Mouse (Mus musculus) C2C12 (cell line): ENCODE data around the gene Tgm2. TPM values are rescaled to one million over a fixed set of nuclear protein-coding genes. Genes with fewer than 3 reads are reported as not detected.

Experiments
- H3K27me3 ChIP-seq: one replicate; pipeline ENCODE4 v1.6.1; 2011; ENCODE audit not compliant: control insufficient read depth, insufficient read depth, insufficient read length
- H3K36me3 ChIP-seq: one replicate; pipeline ENCODE4 v1.6.1; 2011; ENCODE audit not compliant: control insufficient read depth, insufficient read depth
- H3K4me3 ChIP-seq: one replicate; pipeline ENCODE4 v1.5.1; 2011; ENCODE audit warnings: mild to moderate bottlenecking, control low read depth; ENCODE audit not compliant: poor library complexity, insufficient read depth, severe bottlenecking
- H3K79me2 ChIP-seq: one replicate; pipeline ENCODE4 v1.6.1; 2011; ENCODE audit not compliant: control insufficient read depth, insufficient read depth
- H3K79me3 ChIP-seq: one replicate; pipeline ENCODE4 v1.6.1; 2011; ENCODE audit warnings: low read depth, control low read depth
- H3ac ChIP-seq: one replicate; pipeline ENCODE3; 2011; ENCODE audit warnings: low read depth; ENCODE audit not compliant: control insufficient read depth, insufficient read length
- CEBPB ChIP-seq: IDR thresholded peaks from one replicate; pipeline ENCODE4 v1.6.1; 2011; ENCODE audit warnings: low read depth, mild to moderate bottlenecking, control low read depth, moderate library complexity
- CTCF ChIP-seq: IDR thresholded peaks from one replicate; pipeline ENCODE4 v1.5.1; 2011; ENCODE audit not compliant: control insufficient read depth, insufficient read depth, insufficient read length
- FOSL1 ChIP-seq: IDR thresholded peaks from one replicate; pipeline ENCODE4 v1.8.0; 2011; ENCODE audit warnings: mild to moderate bottlenecking, low read length; ENCODE audit not compliant: poor library complexity, insufficient read depth, severe bottlenecking
- MAX ChIP-seq: IDR thresholded peaks from one replicate; pipeline ENCODE4 v1.6.1; 2011; ENCODE audit warnings: mild to moderate bottlenecking, control low read depth
- MYOD1 ChIP-seq: IDR thresholded peaks from one replicate; pipeline ENCODE4 v1.6.1; 2011; ENCODE audit warnings: low read depth; ENCODE audit not compliant: control insufficient read depth, insufficient read length
- MYOG ChIP-seq: IDR thresholded peaks from one replicate; pipeline ENCODE4 v1.6.1; 2011; ENCODE audit not compliant: control insufficient read depth, insufficient read length; ENCODE audit errors: extremely low read depth
- USF1 ChIP-seq: IDR thresholded peaks from one replicate; pipeline ENCODE4 v1.6.1; 2011; ENCODE audit warnings: low read depth, mild to moderate bottlenecking, control low read depth, moderate library complexity
- polyA plus RNA-seq: library from polyadenylated mRNA; unstranded; fragments of >200 nt; fragmentation: generic; extraction: Trizol; gene quantifications from one replicate; pipeline ENCODE4 v1.2.1, GENCODE M21; 2012; ENCODE audit warnings: missing spikeins

The Tgm2 gene
- polyA plus RNA-seq, 1 experiment = 1.1 TPM

DNA sequence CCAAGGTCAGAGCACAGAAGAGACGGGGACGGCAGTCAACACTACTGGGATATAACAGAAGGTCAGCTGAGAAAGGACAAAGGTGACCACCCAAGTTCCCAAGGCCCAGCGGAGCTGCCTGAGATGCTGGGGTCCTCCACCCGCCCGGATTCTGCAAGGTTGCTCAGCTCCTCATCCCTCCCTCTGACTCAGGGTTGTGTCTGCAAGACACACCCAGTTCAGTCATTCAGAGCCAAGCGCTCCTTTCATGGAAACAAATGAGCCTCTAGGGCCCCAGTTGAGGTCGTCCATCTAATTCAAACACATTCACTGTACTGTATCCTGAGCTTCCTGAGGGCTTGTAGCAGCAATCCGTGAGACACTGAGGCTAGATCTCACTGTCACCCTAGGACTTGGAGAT, 8.4 kb upstream of the Tgm2 start:
- Histone ChIP-seq H3K79me3 (no peaks in the 10 kb centered on the region), H3ac (no peak overlapping the region), H3K27me3 (no peaks in the 10 kb centered on the region), H3K4me3 (no peak overlapping the region), H3K79me2 (no peaks in the 10 kb centered on the region), H3K36me3 (no peaks in the 10 kb centered on the region)
- TF ChIP-seq FOSL1 = no peak
- TF ChIP-seq USF1 = no peak
- no peak for TF ChIP-seq MYOD1
- no peak for TF ChIP-seq CEBPB
- no peak for TF ChIP-seq MAX
- no peak for TF ChIP-seq CTCF
- no peak for TF ChIP-seq MYOG

DNA sequence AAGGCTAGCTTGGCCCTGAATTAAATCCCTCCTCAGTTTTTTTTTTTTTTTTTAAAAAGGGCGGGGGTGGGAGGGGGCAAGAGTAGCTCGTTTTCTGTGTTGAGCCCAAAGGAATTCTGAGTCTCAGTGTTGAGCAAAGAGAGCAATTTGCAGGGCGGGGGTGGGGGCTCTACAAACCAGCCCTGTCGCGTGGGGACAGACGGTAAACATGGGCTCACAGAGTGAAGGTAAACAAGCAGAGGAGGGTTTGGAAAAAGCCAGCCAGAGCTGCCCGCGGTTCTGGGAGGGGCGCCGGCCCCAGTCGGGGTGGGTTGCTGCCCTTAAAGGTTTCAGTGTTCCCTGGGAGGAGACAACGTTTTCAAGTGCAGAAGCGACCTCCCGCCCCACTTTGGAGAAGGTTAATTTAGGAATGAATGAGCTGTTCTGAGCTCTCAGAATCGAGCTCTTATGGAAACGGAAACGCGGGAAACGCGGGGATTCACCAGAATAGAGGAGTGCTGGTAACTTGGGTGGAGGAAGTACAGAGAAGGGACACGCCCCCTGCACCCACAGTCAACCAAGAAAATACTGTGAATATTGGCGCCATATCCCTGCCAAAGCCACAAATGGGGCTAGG, 7.6 kb upstream of the Tgm2 start:
- H3K4me3 ChIP-seq = no peak overlapping the region
- no peak for TF ChIP-seq CEBPB
- TF ChIP-seq FOSL1 = no peak
- no peak for TF ChIP-seq USF1
- TF ChIP-seq MYOG = no peak
- no peak for TF ChIP-seq MAX
- TF ChIP-seq MYOD1 = no peak
- no peak for TF ChIP-seq CTCF

DNA sequence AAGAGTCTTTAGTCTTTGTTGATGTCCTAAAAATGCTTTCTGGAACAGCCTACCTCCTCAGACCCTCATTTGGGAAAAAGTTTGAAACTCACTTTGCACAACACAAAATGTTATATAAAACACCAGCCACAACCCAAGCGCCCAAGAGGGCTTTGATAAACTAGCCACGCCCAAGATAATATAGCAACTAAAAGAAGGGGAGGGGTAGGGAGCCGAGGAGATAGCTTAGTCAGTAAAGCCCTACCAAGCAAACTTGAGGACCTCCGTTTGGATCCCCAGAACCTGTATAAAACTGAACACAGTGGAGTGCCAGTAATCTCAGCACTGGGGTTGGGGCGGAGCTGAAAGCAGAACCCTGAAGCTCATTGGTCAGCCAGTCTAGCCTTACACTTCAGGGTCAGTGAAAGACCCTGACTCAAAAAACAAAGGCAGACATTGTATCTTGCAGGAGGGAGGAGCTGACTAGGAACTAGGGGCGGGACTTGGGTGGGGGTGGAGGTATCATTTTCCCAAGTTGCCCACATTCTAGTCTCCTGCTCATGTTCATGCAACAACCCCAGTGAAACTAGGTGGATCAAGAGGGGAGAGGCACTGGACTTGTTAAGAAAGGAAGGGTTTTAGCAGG, 6.6 kb upstream of the Tgm2 start:
- no peak for TF ChIP-seq MYOD1
- no peak for TF ChIP-seq FOSL1
- TF ChIP-seq CEBPB = no peak
- no peak for TF ChIP-seq MAX
- TF ChIP-seq CTCF = no peak
- TF ChIP-seq MYOG = no peak
- TF ChIP-seq USF1 = no peak
- Histone ChIP-seq H3K79me3 (no peaks in the 10 kb centered on the region), H3K27me3 (no peaks in the 10 kb centered on the region), H3K4me3 (no peak overlapping the region), H3K79me2 (no peaks in the 10 kb centered on the region), H3ac (no peak overlapping the region), H3K36me3 (no peaks in the 10 kb centered on the region)

More for the DNA sequence above, 7.6 kb upstream of the Tgm2 start:
- Histone ChIP-seq H3K79me3 (no peaks in the 10 kb centered on the region), H3K79me2 (no peaks in the 10 kb centered on the region), H3K36me3 (no peaks in the 10 kb centered on the region), H3ac (no peak overlapping the region), H3K27me3 (no peaks in the 10 kb centered on the region)

DNA sequence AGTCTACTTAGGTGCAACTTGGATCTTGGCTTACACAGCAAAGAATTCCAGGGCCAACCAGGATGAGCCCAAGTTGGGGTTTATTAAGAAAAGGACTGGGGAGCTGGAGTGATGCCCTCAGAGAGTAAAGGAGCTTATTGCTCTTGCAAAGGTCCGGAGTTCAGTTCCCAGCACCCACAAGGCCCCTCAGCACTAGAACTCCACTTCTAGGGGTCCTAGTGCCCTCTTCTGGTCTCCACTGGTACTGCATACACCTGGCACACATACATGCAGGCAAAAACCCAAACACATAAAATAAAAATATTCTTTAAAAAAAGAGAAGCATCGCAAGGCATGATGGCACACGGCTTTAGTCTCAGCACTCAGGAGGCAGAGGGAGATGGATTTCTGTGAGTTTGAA, 4.8 kb upstream of the Tgm2 start:
- Histone ChIP-seq H3K79me3 (no peaks in the 10 kb centered on the region), H3K4me3 (no peak overlapping the region), H3K36me3 (no peaks in the 10 kb centered on the region)

DNA sequence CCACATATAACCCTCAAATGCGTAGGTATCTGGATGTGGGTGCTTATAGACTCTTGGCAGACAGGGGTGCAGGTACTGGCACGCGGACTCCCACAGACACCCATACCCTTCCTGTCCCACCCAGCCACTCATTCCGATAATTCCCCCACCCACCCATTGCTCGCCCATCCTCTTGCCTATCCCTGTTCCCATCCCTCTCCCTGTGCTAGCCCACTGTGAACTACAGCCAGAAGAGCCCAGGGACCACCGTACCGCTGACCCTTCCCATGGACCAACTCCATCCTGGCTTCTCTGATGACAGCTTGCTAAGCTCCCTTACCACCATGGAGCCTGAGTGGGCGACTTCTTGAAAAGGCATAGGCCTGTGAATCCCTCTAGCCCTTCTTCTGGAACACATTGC, 735 bp upstream of the Tgm2 start:
- TF ChIP-seq CTCF = no peak
- TF ChIP-seq MYOG = no peak
- TF ChIP-seq USF1 = no peak
- TF ChIP-seq MAX = no peak
- TF ChIP-seq FOSL1 = no peak
- no peak for TF ChIP-seq CEBPB
- no peak for TF ChIP-seq MYOD1
- Histone ChIP-seq H3K27me3 (no peaks in the 10 kb centered on the region), H3K4me3 (no peak overlapping the region)

More for the DNA sequence above, 4.8 kb upstream of the Tgm2 start:
- TF ChIP-seq CTCF = no peak
- TF ChIP-seq FOSL1 = no peak
- no peak for TF ChIP-seq MAX
- TF ChIP-seq MYOG = no peak
- TF ChIP-seq MYOD1 = no peak
- no peak for TF ChIP-seq CEBPB
- TF ChIP-seq USF1 = no peak
- Histone ChIP-seq H3K27me3 (no peaks in the 10 kb centered on the region), H3K79me2 (no peaks in the 10 kb centered on the region), H3ac (no peak overlapping the region)

DNA sequence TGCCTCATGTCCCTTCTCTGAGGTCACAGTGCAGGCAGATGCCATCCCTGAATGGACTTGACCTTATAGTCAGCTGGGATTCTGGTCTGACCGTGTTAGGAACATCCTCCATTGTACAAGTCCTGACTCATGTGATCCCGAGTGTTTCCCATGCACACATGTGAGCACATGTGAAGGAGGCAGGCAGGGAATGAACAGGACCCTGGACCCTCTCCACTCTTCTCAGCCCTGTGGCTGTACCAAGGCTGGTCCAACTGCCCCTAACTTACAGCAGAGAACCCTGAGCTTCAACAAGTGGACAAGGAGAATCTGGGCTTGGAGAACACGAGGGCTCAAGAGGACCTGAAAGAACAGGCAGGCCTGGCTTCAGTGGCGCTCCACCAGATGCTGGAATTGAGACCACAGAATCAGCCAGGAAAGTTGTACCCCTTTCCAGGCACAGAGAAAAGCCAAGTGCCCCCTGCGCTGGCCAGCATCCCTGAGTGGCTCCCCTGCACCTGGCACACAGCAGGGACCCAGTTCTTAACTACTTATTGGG, 639 bp downstream of the Tgm2 start:
- no peak for TF ChIP-seq FOSL1
- TF ChIP-seq CTCF = no peak
- TF ChIP-seq MYOD1 = no peak
- no peak for TF ChIP-seq USF1
- TF ChIP-seq MAX = no peak
- TF ChIP-seq MYOG = no peak
- TF ChIP-seq CEBPB = no peak

More for the DNA sequence above, 735 bp upstream of the Tgm2 start:
- Histone ChIP-seq H3ac (no peak overlapping the region), H3K36me3 (no peaks in the 10 kb centered on the region), H3K79me3 (no peaks in the 10 kb centered on the region), H3K79me2 (no peaks in the 10 kb centered on the region)

More for the DNA sequence above, 639 bp downstream of the Tgm2 start:
- no peak overlapping the region for H3ac ChIP-seq
- H3K79me2 ChIP-seq = no peaks in the 10 kb centered on the region
- H3K27me3 ChIP-seq = no peaks in the 10 kb centered on the region
- no peaks in the 10 kb centered on the region for H3K79me3 ChIP-seq
- no peaks in the 10 kb centered on the region for H3K36me3 ChIP-seq
- no peak overlapping the region for H3K4me3 ChIP-seq
